Mouse (Mus musculus): ENCODE results near the gene Lrp5. TPM values are rescaled to one million over a fixed set of nuclear protein-coding genes. Genes with fewer than 3 reads are reported as not detected.
A peak's percentile ranks its signal among the peaks of the same experiment; 100 is the strongest.

The Lrp5 gene
- polyA plus RNA-seq (2016; fragmentation: Nextera tagmentation; extraction: Ambion mirVana) = 7.1 and 7.9 TPM in 2 replicates

- H3K4me1 ChIP-seq = peaks cover 46% of the 10 kb centered on the region
- peak within 1 kb of the TSS; percentile 97 for H3K9ac ChIP-seq
- ATAC-seq (ENCODE audit: insufficient number of reproducible peaks, insufficient read depth, low FRiP score, low TSS enrichment) = 0 out of 2 replicates have a peak, but pooled peaks have one; percentile 13
- peak within 1 kb of the TSS; percentile 78 for H3K4me2 ChIP-seq (replicated peaks)
- no peaks in the 10 kb centered on the region for H3K9me3 ChIP-seq
- peak within 1 kb of the TSS; percentile 84 for H3K27ac ChIP-seq
- WGBS = under 1% methylated on average over 76 of the region's 83 CpGs
- no peaks in the 10 kb centered on the region for H3K27me3 ChIP-seq
- H3K36me3 ChIP-seq = no peaks in the 10 kb centered on the region
- peak within 1 kb of the TSS; percentile 93 for H3K4me3 ChIP-seq
These were observed at the start of gene Lrp5 for GRCm38 (mm10) chr19:3686215-3686894. Gene Lrp5 (minus strand): TSS chr19:3686564.

DNA sequence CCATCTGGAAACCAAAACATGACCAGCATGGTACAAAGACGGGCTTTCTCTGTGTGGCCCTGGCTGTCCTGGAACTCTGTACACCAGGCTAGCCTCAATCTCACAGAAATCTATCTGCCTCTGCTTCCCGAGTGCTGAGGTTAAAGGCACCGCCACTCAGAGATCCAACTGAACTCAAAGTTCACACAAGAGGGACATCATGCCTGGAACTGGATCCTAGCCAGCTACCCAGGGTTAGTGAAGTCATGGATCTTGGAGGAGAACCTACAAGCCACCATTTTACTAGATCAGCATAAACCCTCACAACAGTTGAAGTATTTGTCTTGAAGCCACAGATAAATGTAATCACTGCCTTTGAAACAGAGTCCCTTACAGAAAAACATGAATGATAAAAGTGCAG lies 49.6 kb upstream of the Lrp5 start:
- Histone ChIP-seq H3K9ac (no peak overlapping the region), H3K36me3 (no peaks in the 10 kb centered on the region), H3K4me1 (no peaks in the 10 kb centered on the region), H3K27me3 (no peaks in the 10 kb centered on the region), H3K4me3 (no peak overlapping the region), H3K27ac (no peak overlapping the region), H3K9me3 (no peaks in the 10 kb centered on the region), H3K4me2 (replicated peaks) (no peak overlapping the region)
- 89% methylated on average over 3 of the region's 3 CpGs for WGBS
- no peak for ATAC-seq (ENCODE audit: insufficient number of reproducible peaks, insufficient read depth, low FRiP score, low TSS enrichment)

DNA sequence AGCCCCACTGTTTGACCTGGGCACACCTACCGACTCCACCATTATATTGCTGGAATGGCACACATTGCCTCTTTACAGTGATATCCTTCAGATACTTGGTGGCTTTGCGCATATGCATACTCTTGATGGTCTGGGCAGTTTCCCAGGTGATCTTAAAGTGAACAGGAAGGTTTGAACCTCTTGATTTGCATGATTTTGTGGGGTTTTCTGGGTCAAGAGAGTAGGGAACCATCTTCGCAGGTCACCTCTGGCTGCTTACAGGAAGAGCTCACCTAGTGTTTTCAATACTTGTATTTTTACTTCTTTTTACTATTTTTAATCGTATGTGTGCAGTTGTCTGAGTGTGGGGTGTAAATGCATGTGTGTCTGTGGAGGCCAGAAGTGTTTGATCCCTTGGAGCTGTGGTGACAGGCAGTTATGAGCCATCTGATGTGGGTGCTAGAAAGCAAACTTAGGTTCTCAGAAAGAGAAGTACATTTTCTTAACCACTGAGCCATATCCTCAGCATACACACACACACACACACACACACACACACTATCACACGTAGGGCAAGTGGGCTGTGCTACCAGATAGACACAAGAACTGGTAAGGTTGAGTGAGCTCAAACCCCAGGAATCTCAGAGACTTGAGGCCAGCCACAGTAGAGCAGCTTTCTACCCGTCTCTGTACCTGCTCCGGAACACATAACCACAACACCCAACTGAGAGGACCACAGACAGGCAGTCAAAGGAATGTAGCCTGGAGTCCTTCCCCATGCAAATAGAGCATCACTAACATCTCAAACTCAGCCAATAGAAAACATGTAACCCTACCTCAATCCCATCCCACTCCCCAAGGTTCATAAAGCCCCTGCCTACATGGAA lies 44.6 kb upstream of the Lrp5 start:
- Histone ChIP-seq H3K9ac (no peak overlapping the region), H3K27ac (no peak overlapping the region), H3K9me3 (no peaks in the 10 kb centered on the region), H3K36me3 (no peaks in the 10 kb centered on the region), H3K4me3 (no peak overlapping the region), H3K27me3 (no peaks in the 10 kb centered on the region), H3K4me1 (no peaks in the 10 kb centered on the region), H3K4me2 (replicated peaks) (no peak overlapping the region)
- ATAC-seq (ENCODE audit: insufficient number of reproducible peaks, insufficient read depth, low FRiP score, low TSS enrichment) = no peak
- WGBS = 79% methylated on average over 7 of the region's 7 CpGs

DNA sequence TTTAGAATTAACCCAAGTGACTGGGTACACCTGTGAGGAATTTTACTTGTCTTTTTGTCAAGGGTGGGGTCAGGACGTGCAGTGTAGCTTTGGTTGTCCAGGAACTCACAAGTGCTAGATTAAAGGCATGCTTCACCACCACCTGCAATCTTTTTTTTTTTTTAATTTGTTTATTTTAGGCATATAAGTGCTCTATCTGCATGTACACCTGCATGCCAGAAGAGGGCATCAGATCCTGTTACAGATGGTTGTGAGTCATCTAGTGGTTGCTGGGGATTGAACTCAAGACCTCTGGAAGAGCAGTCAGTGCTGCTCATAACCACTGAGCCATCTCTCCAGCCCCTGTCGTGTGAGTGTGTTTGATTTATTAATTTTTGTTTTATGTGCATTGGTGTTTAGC lies 42.5 kb upstream of the Lrp5 start:
- Histone ChIP-seq H3K27ac (no peak overlapping the region), H3K36me3 (no peaks in the 10 kb centered on the region), H3K4me2 (replicated peaks) (no peak overlapping the region), H3K27me3 (no peaks in the 10 kb centered on the region), H3K9ac (no peak overlapping the region), H3K4me1 (no peaks in the 10 kb centered on the region), H3K4me3 (no peak overlapping the region), H3K9me3 (0 out of 2 replicates have a peak, but pooled peaks cover 2% of the 10 kb centered on the region)
- ATAC-seq (ENCODE audit: insufficient number of reproducible peaks, insufficient read depth, low FRiP score, low TSS enrichment) = no peak
- 70% methylated on average over 2 of the region's 2 CpGs for WGBS

- Histone ChIP-seq H3K36me3 (no peaks in the 10 kb centered on the region), H3K27ac (no peak overlapping the region), H3K9me3 (0 out of 2 replicates have a peak, but pooled peaks cover 6% of the 10 kb centered on the region), H3K4me1 (0 out of 2 replicates have a peak, but pooled peaks cover 3% of the 10 kb centered on the region), H3K9ac (no peak overlapping the region), H3K4me2 (replicated peaks) (no peak overlapping the region), H3K27me3 (no peaks in the 10 kb centered on the region), H3K4me3 (no peak overlapping the region)
- WGBS = 46% methylated on average over 1 of the region's 1 CpGs
- ATAC-seq (ENCODE audit: insufficient number of reproducible peaks, insufficient read depth, low FRiP score, low TSS enrichment) = no peak
These were observed 38.4 kb upstream of the Lrp5 start for GRCm38 (mm10) chr19:3724779-3725178.

- Histone ChIP-seq H3K4me1 (0 out of 2 replicates have a peak, but pooled peaks cover 9% of the 10 kb centered on the region), H3K4me3 (no peak overlapping the region), H3K9ac (no peak overlapping the region), H3K4me2 (replicated peaks) (no peak overlapping the region), H3K9me3 (0 out of 2 replicates have a peak, but pooled peaks cover 6% of the 10 kb centered on the region), H3K27ac (no peak overlapping the region), H3K27me3 (no peaks in the 10 kb centered on the region), H3K36me3 (no peaks in the 10 kb centered on the region)
- 76% methylated on average over 4 of the region's 4 CpGs for WGBS
- no peak for ATAC-seq (ENCODE audit: insufficient number of reproducible peaks, insufficient read depth, low FRiP score, low TSS enrichment)
These were observed 37.5 kb upstream of the Lrp5 start for GRCm38 (mm10) chr19:3723904-3724303.

GRCm38 (mm10) chr19:3723170-3723569 lies 36.8 kb upstream of the Lrp5 start:
- Histone ChIP-seq H3K27ac (no peak overlapping the region), H3K9me3 (0 out of 2 replicates have a peak, but pooled peaks cover 6% of the 10 kb centered on the region), H3K27me3 (no peaks in the 10 kb centered on the region), H3K9ac (no peak overlapping the region), H3K4me2 (replicated peaks) (no peak overlapping the region), H3K4me1 (0 out of 2 replicates have a peak, but pooled peaks cover 12% of the 10 kb centered on the region), H3K4me3 (no peak overlapping the region), H3K36me3 (peaks cover 3% of the 10 kb centered on the region)
- WGBS = 92% methylated on average over 9 of the region's 9 CpGs
- no peak for ATAC-seq (ENCODE audit: insufficient number of reproducible peaks, insufficient read depth, low FRiP score, low TSS enrichment)

- Histone ChIP-seq H3K9ac (peak overlapping the region; percentile 46), H3K9me3 (0 out of 2 replicates have a peak, but pooled peaks cover 6% of the 10 kb centered on the region), H3K27ac (no peak overlapping the region), H3K27me3 (no peaks in the 10 kb centered on the region), H3K36me3 (peaks cover 40% of the 10 kb centered on the region), H3K4me1 (0 out of 2 replicates have a peak, but pooled peaks cover 12% of the 10 kb centered on the region), H3K4me2 (replicated peaks) (peak overlapping the region; percentile 70), H3K4me3 (peak overlapping the region; percentile 40)
- peak; percentile 58 for ATAC-seq (ENCODE audit: insufficient number of reproducible peaks, insufficient read depth, low FRiP score, low TSS enrichment)
- WGBS = 2% methylated on average over 27 of the region's 27 CpGs
These were observed 33.1 kb upstream of the Lrp5 start for GRCm38 (mm10) chr19:3719362-3719891.

GRCm38 (mm10) chr19:3718481-3719361 lies 32.4 kb upstream of the Lrp5 start:
- peak; percentile 62 for ATAC-seq (ENCODE audit: insufficient number of reproducible peaks, insufficient read depth, low FRiP score, low TSS enrichment)
- Histone ChIP-seq H3K4me3 (peak overlapping the region; percentile 40), H3K36me3 (peaks cover 44% of the 10 kb centered on the region)

DNA sequence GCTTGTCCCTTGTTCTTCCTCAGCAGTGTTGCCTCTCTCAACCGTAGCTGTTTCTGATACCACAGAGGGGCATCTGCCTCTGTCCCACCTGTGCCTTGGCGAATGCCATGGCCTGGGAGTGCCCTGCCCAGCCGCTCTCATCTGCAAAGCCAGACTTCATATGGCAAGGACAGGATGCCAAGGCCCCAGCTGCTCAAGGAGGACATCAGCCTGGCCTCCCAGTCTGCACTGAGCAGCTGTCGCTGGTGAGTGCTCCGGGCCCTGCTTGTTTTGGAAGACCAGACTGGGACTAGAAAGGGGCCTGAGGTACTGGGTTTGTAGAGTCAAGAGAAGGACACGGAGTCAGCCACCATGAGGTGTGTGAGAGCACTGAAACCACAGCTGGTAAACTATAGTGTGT lies 28.0 kb upstream of the Lrp5 start:
- Histone ChIP-seq H3K4me3 (no peak overlapping the region), H3K4me2 (replicated peaks) (no peak overlapping the region), H3K27ac (no peak overlapping the region), H3K36me3 (peaks cover 52% of the 10 kb centered on the region), H3K27me3 (no peaks in the 10 kb centered on the region), H3K9ac (no peak overlapping the region), H3K4me1 (peaks cover 13% of the 10 kb centered on the region), H3K9me3 (no peaks in the 10 kb centered on the region)
- no peak for ATAC-seq (ENCODE audit: insufficient number of reproducible peaks, insufficient read depth, low FRiP score, low TSS enrichment)
- WGBS = 92% methylated on average over 6 of the region's 6 CpGs

More at GRCm38 (mm10) chr19:3718481-3719361, 32.4 kb upstream of the Lrp5 start:
- Histone ChIP-seq H3K4me1 (0 out of 2 replicates have a peak, but pooled peaks cover 12% of the 10 kb centered on the region), H3K4me2 (replicated peaks) (peak overlapping the region; percentile 70), H3K9me3 (0 out of 2 replicates have a peak, but pooled peaks cover 3% of the 10 kb centered on the region), H3K27me3 (no peaks in the 10 kb centered on the region), H3K9ac (peak overlapping the region; percentile 46), H3K27ac (no peak overlapping the region)
- WGBS = 34% methylated on average over 19 of the region's 19 CpGs

DNA sequence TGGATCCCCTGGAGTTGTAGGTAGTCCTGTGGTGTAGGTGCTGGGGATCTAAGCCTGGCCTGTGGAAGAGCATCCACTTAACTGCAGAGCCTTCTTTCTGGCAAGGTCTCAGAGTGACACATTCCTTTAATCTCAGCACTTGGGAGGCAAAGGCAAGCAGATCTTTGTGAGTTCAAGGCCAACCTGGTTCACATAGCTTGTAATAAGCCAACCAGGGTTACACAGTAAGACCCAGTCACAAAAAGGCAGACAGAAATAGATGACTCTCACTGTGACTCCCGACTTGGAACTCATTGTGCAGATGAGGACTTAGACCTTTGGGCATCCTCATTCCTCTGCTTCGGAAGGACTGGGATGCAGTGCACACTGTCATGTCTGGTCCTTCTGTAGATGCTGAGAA lies 24.1 kb upstream of the Lrp5 start:
- Histone ChIP-seq H3K27me3 (no peaks in the 10 kb centered on the region), H3K9me3 (no peaks in the 10 kb centered on the region), H3K4me1 (peaks cover 12% of the 10 kb centered on the region), H3K4me3 (no peak overlapping the region), H3K9ac (no peak overlapping the region), H3K27ac (no peak overlapping the region), H3K36me3 (peaks cover 21% of the 10 kb centered on the region), H3K4me2 (replicated peaks) (no peak overlapping the region)
- no peak for ATAC-seq (ENCODE audit: insufficient number of reproducible peaks, insufficient read depth, low FRiP score, low TSS enrichment)
- 90% methylated on average over 2 of the region's 2 CpGs for WGBS
